Mouse (Mus musculus): ENCODE measurements around the gene Ranbp17. TPM values are rescaled to one million over a fixed set of nuclear protein-coding genes. Genes with fewer than 3 reads are reported as not detected.

The Ranbp17 gene
- polyA plus RNA-seq, 2 experiments from 2014 or later: not detected

DNA sequence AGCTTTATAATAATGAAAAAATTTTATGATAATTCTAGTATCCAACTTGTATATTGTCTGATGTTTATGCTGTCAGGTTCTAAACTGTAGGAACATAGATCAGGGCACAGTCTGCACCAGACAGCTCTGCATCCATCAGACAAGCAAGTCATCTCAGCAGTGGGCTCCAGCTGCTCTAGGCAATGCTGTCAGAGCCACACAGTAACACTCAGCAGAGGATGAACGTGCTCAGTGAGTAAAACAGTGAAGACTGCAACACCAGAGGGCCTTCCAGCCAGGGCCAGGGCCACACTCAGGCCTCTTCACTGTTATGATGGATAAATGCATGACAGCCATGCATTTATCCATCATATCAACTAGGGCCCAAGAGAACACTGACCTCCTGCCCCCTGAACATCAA is 114.2 kb downstream of the Ranbp17 start:
- no peak for ATAC-seq

DNA sequence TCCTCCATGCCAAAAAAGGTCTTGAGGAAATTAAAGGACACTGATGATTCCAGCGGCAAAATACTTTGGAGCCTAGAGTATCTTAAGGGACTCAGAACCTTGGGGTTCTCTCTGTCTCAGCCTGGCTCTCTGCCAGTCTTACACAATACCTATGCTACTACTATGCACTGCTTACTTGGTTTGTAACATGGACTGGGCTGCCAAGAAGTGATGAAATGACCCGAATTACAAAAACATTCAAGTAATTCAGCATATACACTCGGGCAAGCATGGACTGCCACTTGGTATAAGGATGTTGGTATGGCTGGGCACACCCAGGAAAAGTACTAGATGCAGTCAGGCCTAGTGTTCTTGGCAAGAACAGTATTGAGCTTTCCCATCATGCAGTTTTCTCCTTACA is 114.8 kb downstream of the Ranbp17 start:
- ATAC-seq: no peak

DNA sequence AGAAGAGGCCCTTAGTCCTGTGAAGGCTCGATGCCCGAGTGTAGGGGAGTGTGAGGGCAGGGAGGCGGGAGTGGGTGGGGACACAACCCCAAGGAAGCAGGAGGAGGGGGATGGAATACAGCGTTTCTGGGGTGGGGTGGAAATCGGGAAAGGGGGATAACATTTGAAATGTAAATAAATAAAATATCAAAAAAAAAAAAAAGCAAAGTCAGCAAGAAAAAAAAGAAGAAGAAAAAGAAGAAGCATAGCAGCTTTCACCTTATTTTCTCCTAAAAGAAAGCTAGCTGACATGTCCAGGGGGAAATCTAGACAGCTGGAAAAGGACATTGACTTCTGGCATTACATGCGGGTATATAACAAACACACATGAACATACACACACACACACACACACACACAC is 117.3 kb downstream of the Ranbp17 start:
- no peak for ATAC-seq

DNA sequence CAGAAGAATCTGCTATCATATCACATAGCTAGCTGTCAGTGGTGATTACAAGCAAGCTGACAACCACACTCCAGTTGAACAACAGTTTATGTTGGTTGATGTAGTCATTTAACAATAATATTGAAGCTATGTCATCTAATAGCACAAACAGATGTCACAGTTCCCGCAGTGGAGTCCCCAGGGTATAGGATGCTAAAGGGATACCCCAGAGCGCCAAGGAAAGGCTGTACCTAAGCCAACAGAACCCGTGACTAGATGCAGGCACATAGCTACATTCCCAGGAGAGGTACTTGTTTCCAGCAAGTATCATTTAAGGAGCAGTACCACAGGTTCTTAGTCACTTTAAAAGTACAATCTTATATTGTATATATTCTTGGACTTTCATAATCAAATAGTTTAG is 119.5 kb downstream of the Ranbp17 start:
- ATAC-seq: no peak

DNA sequence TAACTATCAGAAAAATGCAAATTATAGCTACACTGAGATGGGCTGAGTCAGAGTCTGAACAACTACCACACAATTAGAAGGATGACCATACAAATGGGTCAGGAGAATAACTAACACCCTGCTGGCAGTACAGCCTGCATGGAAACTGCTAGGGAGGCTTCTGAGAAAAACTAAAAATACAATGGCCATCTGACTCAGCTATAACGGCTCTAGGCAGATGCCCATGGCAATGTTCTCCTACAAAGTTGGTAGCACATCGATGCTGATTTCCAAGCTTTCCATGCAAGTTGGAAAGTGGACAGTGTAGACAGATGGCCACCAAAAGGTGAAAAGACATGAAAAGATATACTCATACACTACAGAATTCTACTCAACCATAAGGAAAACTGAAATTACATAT is 124.9 kb downstream of the Ranbp17 start:
- ATAC-seq: no peak

DNA sequence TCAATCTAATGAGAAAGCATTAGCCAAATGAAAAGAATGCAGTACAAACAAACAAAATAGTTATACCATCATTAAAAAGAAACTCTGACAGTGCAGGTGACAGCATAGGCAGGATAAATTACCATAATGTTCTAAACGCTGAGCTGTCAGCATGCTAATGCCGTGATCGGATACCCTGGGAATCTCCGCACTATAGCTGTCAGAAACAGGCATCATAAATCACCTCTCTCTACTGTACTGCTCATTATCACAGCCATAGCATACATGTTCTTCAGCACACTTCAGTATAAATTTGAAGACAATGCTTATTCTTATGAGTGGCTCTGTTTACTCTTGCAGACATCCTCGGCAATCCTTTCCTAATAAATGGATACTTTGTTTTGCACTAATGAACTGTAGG is 151.7 kb downstream of the Ranbp17 start:
- no peak for ATAC-seq

- ATAC-seq: no peak
Measured at GRCm38 (mm10) chr11:33349269-33349668, 164.3 kb downstream of the Ranbp17 start.

GRCm38 (mm10) chr11:33342061-33342460 is 171.5 kb downstream of the Ranbp17 start:
- no peak for ATAC-seq

DNA sequence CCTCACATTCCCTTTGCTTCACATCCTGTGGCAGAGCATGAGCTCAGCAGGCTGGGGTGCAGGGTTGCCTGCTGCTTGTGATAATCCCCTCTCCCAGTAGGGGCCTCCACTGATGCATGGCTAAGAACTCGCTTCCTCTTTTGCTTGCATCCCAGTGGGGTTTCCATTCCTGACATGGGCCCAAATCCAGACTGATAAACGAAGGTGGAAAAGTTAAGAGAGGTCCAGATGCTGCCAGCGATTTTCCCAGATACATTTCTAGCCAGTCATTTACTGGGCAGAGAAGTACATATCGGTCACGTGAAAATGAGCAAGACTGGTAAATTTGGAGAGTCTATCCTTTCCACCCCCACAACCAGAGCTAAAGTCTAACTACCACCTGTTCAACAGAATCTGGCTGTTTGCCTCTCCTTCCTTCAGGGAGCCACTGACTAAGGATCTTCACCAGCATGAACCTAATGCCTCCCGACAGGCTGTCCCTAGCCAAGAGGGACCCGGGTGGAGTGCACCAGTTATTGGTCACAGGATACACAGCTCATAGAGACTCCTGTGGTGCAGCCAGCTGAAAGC is 176.9 kb downstream of the Ranbp17 start:
- ATAC-seq: no peak

GRCm38 (mm10) chr11:33335616-33336015 is 177.9 kb downstream of the Ranbp17 start:
- no peak for ATAC-seq

GRCm38 (mm10) chr11:33332137-33332536 is 181.4 kb downstream of the Ranbp17 start:
- ATAC-seq: no peak

GRCm38 (mm10) chr11:33319006-33319611 is 194.4 kb downstream of the Ranbp17 start:
- no peak for ATAC-seq

- no peak for ATAC-seq
Measured at GRCm38 (mm10) chr11:33309566-33309965, 204.0 kb downstream of the Ranbp17 start.

GRCm38 (mm10) chr11:33300859-33301258 is 212.7 kb downstream of the Ranbp17 start:
- ATAC-seq: no peak

DNA sequence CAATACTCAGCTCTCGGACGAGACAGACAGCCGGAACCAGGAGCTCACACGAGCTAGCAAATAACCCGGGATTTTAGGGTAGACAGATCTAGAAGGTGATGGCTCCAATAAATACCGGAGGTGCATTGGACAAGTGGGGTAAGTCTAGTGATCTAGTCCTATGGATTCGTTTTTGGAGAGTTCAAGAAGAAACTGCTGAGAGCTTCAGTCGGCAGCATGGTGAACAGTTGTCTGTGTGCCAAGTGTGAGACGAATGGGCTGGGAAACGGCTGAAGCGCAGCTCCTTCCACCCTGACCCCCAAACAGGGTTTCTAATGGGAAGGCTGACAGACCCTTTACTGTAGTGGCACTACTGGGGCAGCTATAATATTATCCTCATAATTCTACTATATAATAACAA is 214.2 kb downstream of the Ranbp17 start:
- no peak for ATAC-seq

DNA sequence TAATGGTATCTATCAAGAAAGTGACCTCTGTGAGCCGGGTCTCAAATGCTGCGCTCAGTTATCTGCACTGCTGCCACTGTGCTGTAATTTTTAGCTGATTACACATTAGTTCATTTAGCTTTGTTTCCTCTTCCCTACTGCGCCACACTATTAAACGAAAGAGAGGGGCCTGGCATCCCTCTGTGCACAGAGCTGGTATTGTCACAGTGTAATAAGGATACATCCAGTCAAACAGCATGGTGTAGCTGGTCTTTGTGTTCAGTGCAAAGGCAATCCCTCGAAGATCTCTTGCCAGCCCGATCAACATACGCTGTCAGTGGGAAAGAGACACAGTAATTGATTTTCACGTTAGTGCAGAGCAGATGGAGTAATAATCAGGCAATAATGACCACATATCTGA is 216.4 kb downstream of the Ranbp17 start:
- ATAC-seq: no peak

GRCm38 (mm10) chr11:33295422-33295821 is 218.1 kb downstream of the Ranbp17 start:
- no peak for ATAC-seq

DNA sequence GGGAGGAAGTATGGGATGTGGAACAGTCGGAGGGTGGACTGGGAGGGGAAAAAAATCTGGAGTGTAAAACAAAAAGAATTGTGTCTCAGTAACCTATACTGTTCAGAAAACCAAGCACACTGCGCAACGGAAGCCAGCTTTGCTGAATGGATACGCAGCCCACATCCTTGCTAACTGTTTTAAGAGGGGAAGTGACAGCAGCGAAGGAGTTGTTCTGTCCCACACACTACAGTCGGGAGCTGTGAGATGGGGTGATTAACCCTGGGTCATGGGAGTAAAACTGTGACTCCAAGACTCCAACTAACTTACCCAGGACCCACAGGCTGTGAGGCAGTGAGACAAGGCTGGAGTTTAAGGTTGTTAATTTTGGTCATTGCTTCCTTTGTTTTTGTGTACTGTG is 219.5 kb downstream of the Ranbp17 start:
- ATAC-seq: no peak

DNA sequence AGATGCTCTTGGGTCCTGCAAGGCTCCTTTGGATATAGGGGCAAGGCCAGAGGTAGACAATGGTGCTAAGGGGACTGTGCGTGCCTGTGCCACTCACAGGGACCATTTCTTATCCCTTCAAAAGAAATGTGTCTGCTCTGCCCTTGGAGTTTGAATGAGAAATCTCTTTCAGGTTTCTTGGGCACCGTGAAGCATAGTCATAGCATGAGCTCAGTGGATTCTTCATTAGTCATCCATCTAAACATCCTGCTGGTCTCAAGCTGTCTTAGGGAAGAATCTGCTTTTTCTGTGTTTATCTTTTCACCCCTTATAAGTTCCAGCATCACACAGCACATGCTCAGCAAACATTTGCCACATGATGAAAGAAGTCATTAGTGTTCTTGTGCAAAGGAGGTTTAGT is 235.0 kb downstream of the Ranbp17 start:
- no peak for ATAC-seq

- ATAC-seq: no peak
Measured at GRCm38 (mm10) chr11:33276637-33277036, 236.9 kb downstream of the Ranbp17 start, which contains the start of gene Gm12117. TSS of gene Gm12117 (minus strand) at chr11:33276737.

DNA sequence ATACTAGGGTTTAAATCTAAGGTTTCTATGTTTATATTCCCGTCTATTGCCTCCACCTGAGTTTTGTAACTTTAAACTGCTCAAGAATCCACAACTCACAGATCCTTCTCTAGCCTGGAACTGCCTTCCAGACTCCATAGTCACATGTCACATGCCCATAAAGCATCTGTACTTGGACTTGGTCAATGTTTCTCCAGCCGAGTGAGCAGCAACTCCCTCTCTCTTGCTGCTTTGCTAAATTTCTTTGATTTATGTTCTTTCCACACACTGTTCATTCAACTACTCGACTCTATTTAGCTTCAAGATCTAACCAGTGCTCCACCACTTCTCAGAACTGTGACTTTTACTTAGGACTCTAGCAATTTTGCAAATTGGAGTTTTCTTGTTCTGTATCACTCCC is 238.7 kb downstream of the Ranbp17 start:
- no peak for ATAC-seq

- ATAC-seq: no peak
Measured at GRCm38 (mm10) chr11:33274294-33274693, 239.3 kb downstream of the Ranbp17 start.

DNA sequence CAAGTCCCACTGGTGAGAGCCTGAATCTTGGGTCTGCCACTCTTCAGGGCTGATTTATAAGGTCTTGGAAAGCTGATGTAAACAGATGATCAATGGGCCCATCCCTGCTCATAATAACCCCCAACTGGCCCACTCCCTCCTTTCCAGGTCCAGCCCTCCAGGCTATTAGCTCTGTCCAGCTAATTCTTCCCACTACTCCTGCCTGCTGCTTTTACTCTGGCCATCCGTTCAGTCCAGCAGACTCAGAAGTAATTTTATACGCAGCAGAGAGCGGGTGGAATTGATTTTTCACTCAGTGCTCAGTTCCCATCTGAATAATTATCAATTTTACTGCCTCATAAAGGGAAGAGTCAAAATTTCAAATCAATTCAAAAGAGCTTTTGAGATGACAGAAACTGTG is 273.3 kb downstream of the Ranbp17 start:
- ATAC-seq: no peak

DNA sequence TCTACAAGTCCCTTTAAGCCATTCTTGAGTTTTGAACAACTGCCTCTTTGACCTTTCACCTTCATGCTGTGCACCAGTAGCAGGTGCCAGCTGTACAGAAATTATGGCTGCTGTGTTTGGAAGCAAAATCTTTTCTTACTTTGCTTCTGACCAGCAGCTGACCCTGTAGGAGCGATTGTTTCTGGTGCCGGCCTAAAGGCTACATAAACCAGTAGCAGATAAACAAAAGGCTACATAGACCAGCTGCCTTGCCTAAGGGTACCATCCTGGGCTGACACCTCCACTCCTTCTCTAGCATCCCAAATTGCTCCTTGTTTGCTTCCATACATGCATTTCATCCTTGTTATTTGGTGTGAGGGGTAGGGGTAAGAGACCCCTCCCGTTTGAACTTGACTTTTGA is 279.4 kb downstream of the Ranbp17 start:
- ATAC-seq: no peak

GRCm38 (mm10) chr11:33232056-33232455 is 281.5 kb downstream of the Ranbp17 start:
- no peak for ATAC-seq
